Mouse (Mus musculus) heart, adult 2 months (tissue): ENCODE measurements around the gene Lrrc26.

Experiments used
- CTCF ChIP-seq: fragments of 200-600 bp; IDR thresholded peaks from 2 replicates; pipeline ENCODE4 v1.8.1; 2022; ENCODE audit warnings: antibody characterized with exemption, mild to moderate bottlenecking, moderate library complexity
- EP300 ChIP-seq: fragments of 200-500 bp; IDR thresholded peaks from 2 replicates; pipeline ENCODE4 v1.6.1; 2011; ENCODE audit warnings: low read depth, low read length, control low read depth; ENCODE audit not compliant: insufficient read depth

DNA sequence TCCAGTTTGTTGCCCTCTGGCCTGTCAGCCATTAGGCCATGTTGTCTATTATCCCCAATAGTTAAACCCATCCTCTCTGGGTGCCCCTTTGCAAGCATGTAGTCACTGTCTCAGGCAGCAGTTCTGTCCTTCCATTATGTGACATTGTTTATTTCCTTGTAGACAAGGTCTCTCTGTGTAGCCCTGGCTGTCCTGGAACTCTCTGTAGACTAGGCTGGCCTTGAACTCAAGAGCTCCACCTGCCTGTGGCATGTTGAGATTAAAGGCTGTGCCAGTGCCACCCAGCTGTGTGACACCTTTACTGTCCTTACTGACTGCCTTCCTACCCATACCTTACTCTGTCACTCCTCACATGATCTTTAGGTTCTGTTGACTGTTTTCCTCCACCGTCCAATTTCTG, 37.4 kb upstream of the Lrrc26 start:
- TF ChIP-seq CTCF (peak; percentile 50), EP300 (no peak)
